Mouse (Mus musculus): ENCODE data around the gene Efl1. TPM values are rescaled to one million over a fixed set of nuclear protein-coding genes. Genes with fewer than 3 reads are reported as not detected.

Efl1 gene
- total and polyA plus RNA-seq, 2 experiments from 2014 or later = 14.1 to 20.6 TPM

DNA sequence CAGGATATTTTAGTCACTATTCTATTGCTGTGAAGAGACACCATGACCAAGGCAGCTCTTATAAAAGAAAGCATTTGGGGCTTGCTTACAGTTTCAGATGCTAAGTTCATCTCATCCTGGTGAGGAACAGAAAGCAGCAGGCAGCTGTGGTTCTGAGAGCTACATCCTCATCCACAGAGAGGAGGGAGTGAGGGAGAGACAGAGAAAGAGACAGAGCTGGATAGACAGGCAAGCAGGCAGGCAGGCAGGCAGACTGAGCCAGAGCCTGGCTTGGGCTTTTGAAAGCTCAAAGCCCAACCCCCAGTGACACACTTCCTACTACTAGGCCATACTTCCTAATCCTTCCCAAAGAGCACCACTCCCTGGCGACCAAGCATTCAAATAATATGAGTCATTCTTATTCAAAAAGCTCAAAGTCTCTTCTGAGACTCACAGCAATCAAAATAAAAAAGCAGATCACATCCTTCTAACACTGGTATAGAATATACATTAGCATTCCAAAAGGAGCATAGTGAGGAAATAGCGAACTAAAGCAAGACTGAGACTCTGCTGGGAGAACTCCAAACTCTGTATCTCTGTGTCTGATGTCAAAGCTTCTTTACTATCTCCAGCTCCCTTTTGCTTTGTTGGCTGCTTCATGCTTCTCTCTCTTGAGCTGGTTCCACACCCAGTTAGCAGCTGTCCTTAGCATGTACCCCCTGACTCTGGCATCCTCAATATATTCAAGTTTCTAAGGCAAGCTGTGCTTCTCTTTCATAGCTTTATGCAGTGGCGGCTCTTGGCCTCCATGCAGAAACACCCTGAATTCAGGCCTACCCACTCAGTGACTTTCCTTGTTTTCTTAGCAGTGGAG lies 86.6 kb downstream of the Efl1 start:
- Histone ChIP-seq H3K4me2 (ENCODE audit: low read depth, low read length) (no peak overlapping the region), H3K4me1 (ENCODE audit: insufficient read depth, low read length) (no peaks in the 10 kb centered on the region), H3K27ac (no peak overlapping the region), H3K4me3 (ENCODE audit: low read length) (no peak overlapping the region), H3K9ac (replicated peaks; ENCODE audit: low read length) (no peak overlapping the region), H3K27me3 (ENCODE audit: insufficient read depth, low read length) (no peaks in the 10 kb centered on the region), H3K36me3 (ENCODE audit: insufficient read depth, low read length) (no peaks in the 10 kb centered on the region), H3K9me3 (ENCODE audit: low read length) (no peaks in the 10 kb centered on the region)
- WGBS = 79% methylated on average over 3 of the region's 3 CpGs
- DNase-seq (ENCODE audit: low spot score) (no peak), ATAC-seq (no peak)
- no peak for TF ChIP-seq CTCF (IDR thresholded peaks at IDR 0.05; ENCODE audit: low read depth)

DNA sequence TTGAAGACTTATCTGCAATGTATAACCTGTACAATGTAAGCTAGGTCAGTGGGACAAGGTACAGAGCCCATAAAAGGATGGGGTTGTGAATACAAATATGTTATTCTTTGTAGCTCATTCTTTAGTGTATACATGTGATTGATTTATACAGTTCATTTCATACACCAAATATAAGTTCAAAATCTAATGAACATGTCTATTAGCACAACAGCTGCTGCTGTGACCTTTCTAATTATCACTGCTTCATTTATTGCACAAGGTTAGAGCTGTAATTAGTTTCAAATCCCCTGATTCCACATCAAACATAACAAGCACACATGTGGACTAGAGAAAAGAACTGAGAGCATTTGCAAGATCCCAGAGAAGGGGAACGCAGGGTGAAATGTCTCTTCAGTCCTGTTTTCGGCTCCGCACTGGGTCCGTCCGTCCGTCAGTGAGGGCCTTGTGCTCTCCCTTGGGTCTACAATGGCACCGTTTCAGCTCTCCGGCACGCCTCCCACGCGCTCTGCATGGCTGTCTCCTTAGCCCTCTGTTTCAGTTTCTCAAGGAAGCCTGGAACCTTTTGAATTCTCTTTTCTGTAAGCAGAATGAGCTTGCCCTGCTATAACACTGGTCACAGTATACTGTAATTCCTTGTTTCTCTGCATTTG lies 94.8 kb downstream of the Efl1 start:
- ATAC-seq (peak; percentile 53), DNase-seq (ENCODE audit: low spot score) (peak; percentile 51)
- Histone ChIP-seq H3K4me3 (ENCODE audit: low read length) (no peak overlapping the region), H3K27me3 (ENCODE audit: insufficient read depth, low read length) (no peaks in the 10 kb centered on the region), H3K27ac (no peak overlapping the region), H3K9ac (replicated peaks; ENCODE audit: low read length) (no peak overlapping the region), H3K36me3 (ENCODE audit: insufficient read depth, low read length) (no peaks in the 10 kb centered on the region), H3K4me2 (ENCODE audit: low read depth, low read length) (0 out of 2 replicates have a peak overlapping the region, but pooled peaks have one; percentile 6), H3K4me1 (ENCODE audit: insufficient read depth, low read length) (no peaks in the 10 kb centered on the region), H3K9me3 (ENCODE audit: low read length) (no peaks in the 10 kb centered on the region)
- 26% methylated on average over 11 of the region's 11 CpGs for WGBS
- no peak for TF ChIP-seq CTCF (IDR thresholded peaks at IDR 0.05; ENCODE audit: low read depth)

DNA sequence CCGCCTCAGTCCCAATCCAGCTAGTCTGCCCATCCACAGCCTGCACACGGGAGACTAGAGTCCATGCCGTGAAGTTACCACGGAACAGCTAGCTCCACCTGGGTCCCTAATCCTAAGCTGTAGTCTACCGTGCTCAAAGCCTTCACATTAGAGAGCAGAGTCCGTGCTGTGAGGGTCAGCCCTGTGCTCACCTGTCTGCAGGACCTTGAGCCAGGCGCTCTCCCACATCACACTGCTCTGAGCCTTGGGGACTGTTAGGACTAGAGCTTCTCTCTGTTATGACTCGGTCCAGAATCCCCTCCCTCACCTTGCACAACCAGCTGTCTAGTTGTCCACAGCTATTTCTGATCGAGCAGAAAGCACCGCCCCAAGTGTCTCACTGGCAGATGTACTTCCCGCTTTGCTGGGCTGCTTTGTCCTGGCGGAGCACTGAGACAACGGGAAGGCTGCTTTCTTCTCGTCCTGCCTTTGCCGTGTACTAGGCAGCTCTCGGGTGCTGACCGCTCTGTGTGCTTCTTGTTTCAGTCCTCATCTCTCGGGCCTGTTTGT lies 95.8 kb downstream of the Efl1 start:
- no peak overlapping the region for H3K9ac ChIP-seq (replicated peaks; ENCODE audit: low read length)
- no peak for TF ChIP-seq CTCF (IDR thresholded peaks at IDR 0.05; ENCODE audit: low read depth)
- no peak overlapping the region; the same call in 1 of the 2 replicates for H3K27ac ChIP-seq
- peak; percentile 17 for DNase-seq (ENCODE audit: low spot score)
- no peaks in the 10 kb centered on the region for H3K9me3 ChIP-seq (ENCODE audit: low read length)
- no peaks in the 10 kb centered on the region for H3K4me1 ChIP-seq (ENCODE audit: insufficient read depth, low read length)
- no peak overlapping the region for H3K4me3 ChIP-seq (ENCODE audit: low read length)
- ATAC-seq = peak; percentile 29; the same call in 1 of the 2 replicates
- 70% methylated on average over 18 of the region's 18 CpGs for WGBS
- no peaks in the 10 kb centered on the region for H3K27me3 ChIP-seq (ENCODE audit: insufficient read depth, low read length)
- H3K36me3 ChIP-seq (ENCODE audit: insufficient read depth, low read length) = no peaks in the 10 kb centered on the region
- H3K4me2 ChIP-seq (ENCODE audit: low read depth, low read length) = no peak overlapping the region

DNA sequence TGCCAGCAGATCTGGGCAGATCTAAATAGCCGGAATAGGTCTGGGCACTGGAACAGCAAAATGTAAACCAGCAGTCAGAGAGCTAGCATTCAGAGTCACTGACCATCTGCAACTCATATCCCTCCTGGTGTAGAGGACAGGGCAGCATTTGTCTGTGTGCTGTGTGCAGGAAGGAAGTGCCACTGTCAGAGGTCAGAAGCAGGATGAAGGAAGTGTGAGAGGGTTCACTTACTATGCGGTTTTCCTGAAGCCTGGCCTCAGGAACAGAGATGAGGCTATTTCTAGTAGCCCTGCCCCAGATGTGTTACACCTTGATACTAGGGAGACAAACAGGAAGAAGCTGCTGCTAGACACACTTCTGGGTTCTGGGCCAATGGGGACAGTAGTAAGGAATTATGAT lies 100.4 kb downstream of the Efl1 start:
- H3K4me1 ChIP-seq (ENCODE audit: insufficient read depth, low read length) = peaks cover 7% of the 10 kb centered on the region; the same call in 1 of the 2 replicates
- H3K27ac ChIP-seq = no peak overlapping the region
- no peak overlapping the region for H3K4me2 ChIP-seq (ENCODE audit: low read depth, low read length)
- TF ChIP-seq CTCF (IDR thresholded peaks at IDR 0.05; ENCODE audit: low read depth) = no peak
- H3K9me3 ChIP-seq (ENCODE audit: low read length) = no peaks in the 10 kb centered on the region
- 92% methylated on average over 2 of the region's 2 CpGs for WGBS
- H3K9ac ChIP-seq (replicated peaks; ENCODE audit: low read length) = no peak overlapping the region
- DNase-seq (ENCODE audit: low spot score) (no peak), ATAC-seq (no peak)
- no peak overlapping the region for H3K4me3 ChIP-seq (ENCODE audit: low read length)
- no peaks in the 10 kb centered on the region for H3K27me3 ChIP-seq (ENCODE audit: insufficient read depth, low read length)
- H3K36me3 ChIP-seq (ENCODE audit: insufficient read depth, low read length) = no peaks in the 10 kb centered on the region

DNA sequence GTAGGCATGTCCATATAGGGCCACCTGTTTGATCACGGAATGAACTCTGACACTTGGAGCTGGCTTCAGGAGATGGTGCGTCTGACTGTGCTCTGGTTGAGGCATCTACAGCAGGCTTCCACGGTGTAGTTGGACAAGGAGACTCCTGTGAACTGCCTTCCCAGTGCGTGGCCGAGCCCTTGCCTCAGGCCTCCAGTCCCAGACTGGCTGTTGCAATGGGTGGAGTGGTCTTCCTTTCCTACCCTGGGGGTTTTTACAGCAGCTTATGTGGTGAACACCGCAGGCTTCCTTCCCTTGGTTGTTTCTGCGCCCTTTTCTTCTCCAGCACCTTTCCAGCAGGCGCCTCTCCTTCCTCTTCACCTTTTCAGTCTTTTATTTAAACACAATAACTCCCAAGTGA lies 100.8 kb downstream of the Efl1 start:
- no peak for TF ChIP-seq CTCF (IDR thresholded peaks at IDR 0.05; ENCODE audit: low read depth)
- Histone ChIP-seq H3K27ac (no peak overlapping the region), H3K4me2 (ENCODE audit: low read depth, low read length) (no peak overlapping the region), H3K4me3 (ENCODE audit: low read length) (no peak overlapping the region), H3K27me3 (ENCODE audit: insufficient read depth, low read length) (no peaks in the 10 kb centered on the region), H3K4me1 (ENCODE audit: insufficient read depth, low read length) (peaks cover 7% of the 10 kb centered on the region; the same call in 1 of the 2 replicates), H3K36me3 (ENCODE audit: insufficient read depth, low read length) (no peaks in the 10 kb centered on the region), H3K9me3 (ENCODE audit: low read length) (no peaks in the 10 kb centered on the region), H3K9ac (replicated peaks; ENCODE audit: low read length) (no peak overlapping the region)
- ATAC-seq (no peak), DNase-seq (ENCODE audit: low spot score) (no peak)
- 89% methylated on average over 8 of the region's 8 CpGs for WGBS

DNA sequence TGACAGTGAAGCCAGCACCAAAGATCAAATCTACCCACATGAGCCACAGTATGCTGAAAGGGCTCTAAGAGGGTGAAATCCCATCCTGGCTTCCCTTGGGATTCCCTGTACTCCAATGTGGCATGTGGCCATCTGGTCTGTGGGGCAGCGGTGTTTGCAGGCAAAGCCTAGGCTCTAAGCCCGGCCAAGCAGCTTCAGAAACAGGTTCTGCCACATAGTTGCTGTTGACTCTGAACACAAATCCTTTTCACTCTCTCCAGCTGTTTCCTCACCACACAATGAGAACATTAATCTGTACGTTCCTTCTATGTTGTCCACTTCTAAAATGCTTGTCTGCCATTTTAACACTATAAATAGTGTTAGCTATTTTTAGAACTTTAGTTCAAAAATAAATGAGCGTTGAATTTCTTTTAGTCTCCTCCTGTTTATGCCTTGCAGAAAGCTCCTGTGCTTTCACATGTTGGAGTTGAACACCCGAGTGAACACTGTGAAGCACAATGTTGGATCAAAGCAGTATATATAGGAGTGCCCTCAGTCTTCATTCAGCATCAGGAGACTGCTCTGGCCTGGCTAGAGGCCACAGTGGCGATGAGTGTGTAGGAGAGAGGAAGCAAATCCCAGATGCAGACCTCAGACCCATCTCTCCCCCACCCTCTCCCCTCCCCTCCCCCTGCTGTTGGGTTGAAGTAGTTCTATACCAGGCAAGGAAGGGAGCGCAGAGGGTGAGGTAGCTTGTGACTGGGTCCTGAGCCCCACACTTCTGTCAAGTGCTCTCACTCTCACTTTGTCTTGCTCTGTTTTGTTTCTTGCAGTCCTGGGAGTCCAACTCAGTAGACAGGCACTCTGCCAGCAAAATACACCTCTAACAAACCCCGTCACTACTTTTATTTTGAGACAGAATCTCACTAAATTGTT lies 104.0 kb downstream of the Efl1 start:
- Histone ChIP-seq H3K27ac (no peak overlapping the region), H3K4me3 (ENCODE audit: low read length) (no peak overlapping the region), H3K9ac (replicated peaks; ENCODE audit: low read length) (no peak overlapping the region), H3K4me1 (ENCODE audit: insufficient read depth, low read length) (peaks cover 7% of the 10 kb centered on the region; the same call in 1 of the 2 replicates), H3K27me3 (ENCODE audit: insufficient read depth, low read length) (no peaks in the 10 kb centered on the region), H3K36me3 (ENCODE audit: insufficient read depth, low read length) (no peaks in the 10 kb centered on the region; the same call in 1 of the 2 replicates), H3K4me2 (ENCODE audit: low read depth, low read length) (no peak overlapping the region), H3K9me3 (ENCODE audit: low read length) (no peaks in the 10 kb centered on the region)
- WGBS = 63% methylated on average over 8 of the region's 8 CpGs
- DNase-seq (ENCODE audit: low spot score) (peak; percentile 54), ATAC-seq (no peak)
- TF ChIP-seq CTCF (IDR thresholded peaks at IDR 0.05; ENCODE audit: low read depth) = no peak

All from hindbrain, postnatal 0 days (tissue).